Mouse (Mus musculus): ENCODE results near the gene Ephb3.

DNA sequence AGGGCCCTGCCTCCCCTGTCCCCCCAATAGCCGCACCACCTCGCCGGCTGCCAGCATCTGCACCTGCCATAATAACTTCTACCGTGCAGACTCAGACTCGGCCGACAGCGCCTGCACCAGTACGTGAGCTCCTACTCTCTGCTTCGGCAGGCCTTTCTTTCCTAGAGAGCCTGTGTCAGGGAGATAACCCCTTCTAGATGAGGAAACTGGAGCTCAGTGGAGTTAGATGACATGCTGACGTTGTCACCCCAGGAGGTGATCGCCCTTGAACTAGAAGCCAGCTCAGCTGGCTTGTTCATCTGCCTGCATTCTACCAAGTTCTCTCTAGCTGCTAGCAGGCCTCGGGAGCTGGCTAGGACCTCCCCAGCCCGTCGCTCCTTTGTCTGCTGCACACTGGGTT is 12.7 kb downstream of the Ephb3 start:
- TF ChIP-seq POLR2A (IDR thresholded peaks at IDR 0.05; ENCODE audit: insufficient read depth, low read depth, low read length) (no peak), CTCF (IDR thresholded peaks at IDR 0.05; ENCODE audit: insufficient read depth, low read depth, low read length) (no peak)
